Mouse (Mus musculus): Measurements from ENCODE around the gene Ppp2r5c. TPM values are rescaled to one million over a fixed set of nuclear protein-coding genes. Genes with fewer than 3 reads are reported as not detected.

The Ppp2r5c gene
- 279 TPM for polyA plus RNA-seq (2014; fragmentation: Illumina TruSeq; extraction: RNeasy Lipid Tissue Mini Kit (QIAGEN cat#74804); ENCODE audit: low read depth, low replicate concordance)

GRCm38 (mm10) chr12:110446290-110447170 lies at the start of gene Ppp2r5c:
TSS of gene Ppp2r5c (plus strand) at chr12:110447120.

DNA sequence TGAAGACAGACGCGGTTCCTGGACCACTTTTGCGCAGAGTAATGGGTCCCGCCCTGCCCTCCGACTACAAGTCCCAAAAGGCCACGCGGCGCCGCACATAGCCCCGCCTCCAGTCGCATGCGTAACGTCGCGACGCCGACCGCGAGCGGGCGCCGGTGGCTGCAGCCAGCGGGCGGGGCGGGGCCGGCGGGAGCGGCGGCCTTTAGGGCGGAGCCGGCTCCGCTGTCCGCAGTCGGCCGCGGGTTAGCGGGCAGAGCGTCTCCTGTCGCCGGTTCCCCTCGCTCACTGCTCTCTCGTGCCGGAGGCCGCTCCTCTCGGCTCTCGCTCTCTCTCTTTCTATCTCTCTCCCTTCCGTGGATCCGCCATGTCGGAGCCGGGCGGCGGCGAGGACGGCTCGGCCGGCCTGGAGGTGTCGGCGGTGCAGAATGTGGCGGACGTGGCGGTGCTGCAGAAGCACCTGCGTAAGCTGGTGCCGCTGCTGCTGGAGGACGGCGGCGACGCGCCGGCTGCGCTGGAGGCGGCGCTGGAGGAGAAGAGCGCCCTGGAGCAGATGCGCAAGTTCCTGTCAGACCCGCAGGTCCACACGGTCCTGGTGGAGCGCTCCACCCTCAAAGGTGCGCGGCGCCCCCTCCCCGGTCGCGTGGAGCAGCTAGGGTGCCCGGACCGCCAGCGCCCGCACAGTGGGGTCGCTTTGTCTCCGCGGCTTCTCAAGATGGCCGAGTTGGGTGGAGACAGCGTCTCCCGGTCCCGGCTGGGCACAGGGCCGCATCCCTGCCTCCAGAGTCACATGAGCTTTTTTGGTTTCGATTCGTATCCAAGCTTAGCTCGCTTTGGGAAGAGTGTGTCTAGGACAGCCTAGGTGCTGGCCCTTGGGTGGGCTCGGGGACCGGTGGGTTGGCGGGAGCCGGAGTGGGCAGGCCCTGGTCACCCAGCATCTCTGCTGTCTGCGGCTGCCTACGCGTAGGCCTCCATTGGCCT lies 154.6 kb downstream of the Ppp2r5c start, which contains the start of gene Dync1h1:
Gene Dync1h1 (plus strand): TSS at position 212 of the 978 bp plus-strand sequence.

Other genes starting within 250 kb of the Ppp2r5c start
- gene Dio3, start 168.1 kb upstream of the Ppp2r5c start, polyA plus RNA-seq (2014; fragmentation: Illumina TruSeq; extraction: RNeasy Lipid Tissue Mini Kit (QIAGEN cat#74804); ENCODE audit: low read depth, low replicate concordance) = not detected
- 12.2 TPM for gene Dync1h1, start 154.3 kb downstream of the Ppp2r5c start, polyA plus RNA-seq (2014; fragmentation: Illumina TruSeq; extraction: RNeasy Lipid Tissue Mini Kit (QIAGEN cat#74804); ENCODE audit: low read depth, low replicate concordance)
- gene 1700001K19Rik, start 235.5 kb downstream of the Ppp2r5c start, polyA plus RNA-seq (2014; fragmentation: Illumina TruSeq; extraction: RNeasy Lipid Tissue Mini Kit (QIAGEN cat#74804); ENCODE audit: low read depth, low replicate concordance) = not detected